Mouse (Mus musculus) heart, postnatal 0 days (tissue): ENCODE data around the gene Cnbd2.

ENCODE experiments used
- CTCF ChIP-seq: IDR thresholded peaks from 2 replicates; pipeline ENCODE4 v1.5.1; 2016; ENCODE audit warnings: antibody characterized with exemption, control low read depth, low read depth
- EP300 ChIP-seq: IDR thresholded peaks from 2 replicates; pipeline ENCODE4 v1.6.1; 2016; ENCODE audit warnings: antibody characterized with exemption, low read depth

- TF ChIP-seq CTCF (peak; percentile 51), EP300 (no peak)
Measured at GRCm38 (mm10) chr2:156307261-156307660, 4.8 kb upstream of the Cnbd2 start.
